Mouse (Mus musculus): ENCODE measurements at regions not wholly inside any gene's neighbourhood (a gene's known extent, or its start where the extent isn't known, plus 50 kb on each side); places are given as distances from the start of the nearest gene placed in this dataset.

GRCm38 (mm10) chr5:39076555-39077178 is 200.1 kb upstream of the Clnk start:
- 36% methylated on average over 11 of the region's 11 CpGs for WGBS
- TF ChIP-seq CTCF (conservative IDR thresholded peaks at IDR 0.05; ENCODE audit: insufficient read depth, insufficient read length, low read depth, low read length) (no peak), POLR2A (IDR thresholded peaks at IDR 0.05; ENCODE audit: low read depth, low read length) (no peak)
- Histone ChIP-seq H3K4me3 (ENCODE audit: insufficient read depth, low read depth, low read length) (no peak overlapping the region), H3K4me1 (ENCODE audit: control insufficient read depth, insufficient read depth, low read length) (no peaks in the 10 kb centered on the region; the same call in 1 of the 2 replicates), H3K27me3 (replicated peaks; ENCODE audit: control insufficient read depth, insufficient read depth, low read length) (no peaks in the 10 kb centered on the region), H3K36me3 (ENCODE audit: control insufficient read depth, insufficient read depth, low read length) (no peaks in the 10 kb centered on the region), H3K27ac (ENCODE audit: insufficient read depth, low read depth, low read length) (no peak overlapping the region)
- peak; percentile 30 for DNase-seq

GRCm38 (mm10) chr5:39069683-39070082 is 193.1 kb upstream of the Clnk start:
- Histone ChIP-seq H3K4me1 (ENCODE audit: control insufficient read depth, insufficient read depth, low read length) (no peaks in the 10 kb centered on the region), H3K27ac (ENCODE audit: insufficient read depth, low read depth, low read length) (no peak overlapping the region), H3K4me3 (ENCODE audit: insufficient read depth, low read depth, low read length) (no peak overlapping the region), H3K27me3 (replicated peaks; ENCODE audit: control insufficient read depth, insufficient read depth, low read length) (no peaks in the 10 kb centered on the region), H3K36me3 (ENCODE audit: control insufficient read depth, insufficient read depth, low read length) (no peaks in the 10 kb centered on the region)
- 75% methylated on average over 3 of the region's 3 CpGs for WGBS
- TF ChIP-seq CTCF (conservative IDR thresholded peaks at IDR 0.05; ENCODE audit: insufficient read depth, insufficient read length, low read depth, low read length) (no peak), POLR2A (IDR thresholded peaks at IDR 0.05; ENCODE audit: low read depth, low read length) (no peak)
- DNase-seq: no peak

GRCm38 (mm10) chr5:39063061-39063460 is 186.4 kb upstream of the Clnk start:
- Histone ChIP-seq H3K27me3 (replicated peaks; ENCODE audit: control insufficient read depth, insufficient read depth, low read length) (no peaks in the 10 kb centered on the region), H3K36me3 (ENCODE audit: control insufficient read depth, insufficient read depth, low read length) (no peaks in the 10 kb centered on the region), H3K4me1 (ENCODE audit: control insufficient read depth, insufficient read depth, low read length) (no peaks in the 10 kb centered on the region), H3K27ac (ENCODE audit: insufficient read depth, low read depth, low read length) (no peak overlapping the region), H3K4me3 (ENCODE audit: insufficient read depth, low read depth, low read length) (no peak overlapping the region)
- DNase-seq: no peak
- TF ChIP-seq CTCF (conservative IDR thresholded peaks at IDR 0.05; ENCODE audit: insufficient read depth, insufficient read length, low read depth, low read length) (no peak), POLR2A (IDR thresholded peaks at IDR 0.05; ENCODE audit: low read depth, low read length) (no peak)
- WGBS: 72% methylated on average over 3 of the region's 3 CpGs

- H3K27ac ChIP-seq (ENCODE audit: insufficient read depth, low read depth, low read length): no peak overlapping the region
- no peaks in the 10 kb centered on the region for H3K4me1 ChIP-seq (ENCODE audit: control insufficient read depth, insufficient read depth, low read length)
- DNase-seq: no peak
- WGBS: 88% methylated on average over 8 of the region's 8 CpGs
- no peak for TF ChIP-seq POLR2A (IDR thresholded peaks at IDR 0.05; ENCODE audit: low read depth, low read length)
- no peak for TF ChIP-seq CTCF (conservative IDR thresholded peaks at IDR 0.05; ENCODE audit: insufficient read depth, insufficient read length, low read depth, low read length)
- no peak overlapping the region for H3K4me3 ChIP-seq (ENCODE audit: insufficient read depth, low read depth, low read length)
- no peaks in the 10 kb centered on the region for H3K27me3 ChIP-seq (replicated peaks; ENCODE audit: control insufficient read depth, insufficient read depth, low read length)
- no peaks in the 10 kb centered on the region for H3K36me3 ChIP-seq (ENCODE audit: control insufficient read depth, insufficient read depth, low read length)
These were observed 176.1 kb upstream of the Clnk start for GRCm38 (mm10) chr5:39052490-39053250.

GRCm38 (mm10) chr5:39050512-39050911 is 173.9 kb upstream of the Clnk start:
- Histone ChIP-seq H3K27me3 (replicated peaks; ENCODE audit: control insufficient read depth, insufficient read depth, low read length) (no peaks in the 10 kb centered on the region), H3K27ac (ENCODE audit: insufficient read depth, low read depth, low read length) (no peak overlapping the region), H3K4me1 (ENCODE audit: control insufficient read depth, insufficient read depth, low read length) (no peaks in the 10 kb centered on the region), H3K36me3 (ENCODE audit: control insufficient read depth, insufficient read depth, low read length) (no peaks in the 10 kb centered on the region), H3K4me3 (ENCODE audit: insufficient read depth, low read depth, low read length) (no peak overlapping the region)
- no peak for DNase-seq
- 79% methylated on average over 3 of the region's 3 CpGs for WGBS
- TF ChIP-seq POLR2A (IDR thresholded peaks at IDR 0.05; ENCODE audit: low read depth, low read length) (no peak), CTCF (conservative IDR thresholded peaks at IDR 0.05; ENCODE audit: insufficient read depth, insufficient read length, low read depth, low read length) (no peak)

GRCm38 (mm10) chr5:39049141-39049540 is 172.5 kb upstream of the Clnk start:
- H3K27me3 ChIP-seq (replicated peaks; ENCODE audit: control insufficient read depth, insufficient read depth, low read length): no peaks in the 10 kb centered on the region
- TF ChIP-seq CTCF (conservative IDR thresholded peaks at IDR 0.05; ENCODE audit: insufficient read depth, insufficient read length, low read depth, low read length): no peak
- no peak for TF ChIP-seq POLR2A (IDR thresholded peaks at IDR 0.05; ENCODE audit: low read depth, low read length)
- no peaks in the 10 kb centered on the region for H3K4me1 ChIP-seq (ENCODE audit: control insufficient read depth, insufficient read depth, low read length)
- H3K36me3 ChIP-seq (ENCODE audit: control insufficient read depth, insufficient read depth, low read length): no peaks in the 10 kb centered on the region
- no peak for DNase-seq
- 70% methylated on average over 2 of the region's 2 CpGs for WGBS
- H3K27ac ChIP-seq (ENCODE audit: insufficient read depth, low read depth, low read length): no peak overlapping the region
- H3K4me3 ChIP-seq (ENCODE audit: insufficient read depth, low read depth, low read length): no peak overlapping the region

- no peak for DNase-seq
- Histone ChIP-seq H3K4me1 (ENCODE audit: control insufficient read depth, insufficient read depth, low read length) (no peaks in the 10 kb centered on the region), H3K4me3 (ENCODE audit: insufficient read depth, low read depth, low read length) (no peak overlapping the region), H3K27me3 (replicated peaks; ENCODE audit: control insufficient read depth, insufficient read depth, low read length) (no peaks in the 10 kb centered on the region), H3K36me3 (ENCODE audit: control insufficient read depth, insufficient read depth, low read length) (no peaks in the 10 kb centered on the region), H3K27ac (ENCODE audit: insufficient read depth, low read depth, low read length) (no peak overlapping the region)
- no peak for TF ChIP-seq POLR2A (IDR thresholded peaks at IDR 0.05; ENCODE audit: low read depth, low read length)
- no peak for TF ChIP-seq CTCF (conservative IDR thresholded peaks at IDR 0.05; ENCODE audit: insufficient read depth, insufficient read length, low read depth, low read length)
- WGBS: 79% methylated on average over 2 of the region's 2 CpGs
These were observed 163.9 kb upstream of the Clnk start for GRCm38 (mm10) chr5:39040467-39040866.

Measured in kidney, adult 2 months (tissue).